Mouse (Mus musculus): ENCODE data around the gene Alkbh2. TPM values are rescaled to one million over a fixed set of nuclear protein-coding genes. Genes with fewer than 3 reads are reported as not detected.

Gene Alkbh2
- polyA plus RNA-seq, 1 experiment from 2014 or later = 2.5 TPM

DNA sequence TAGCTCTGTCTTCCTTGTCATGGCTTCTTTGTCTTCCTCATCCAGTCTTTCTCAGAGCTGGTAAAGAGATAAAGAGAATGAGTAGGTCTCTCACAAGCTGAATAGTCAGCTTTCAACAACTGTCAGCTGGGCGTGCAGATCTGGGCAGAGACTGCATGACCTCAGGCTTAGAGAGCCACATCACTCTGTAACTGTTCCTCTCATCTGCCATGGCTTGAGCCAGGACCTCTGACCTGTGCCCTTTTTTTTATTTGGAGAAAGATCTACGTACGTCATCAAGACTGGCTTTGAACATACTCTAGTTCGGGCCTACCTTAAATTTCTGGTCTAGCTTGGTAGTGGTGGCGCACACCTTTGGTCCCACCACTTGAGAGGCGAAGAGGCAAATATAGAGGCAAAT, 4.8 kb upstream of the Alkbh2 start:
- no peak overlapping the region for H3K27ac ChIP-seq (ENCODE audit: low read length)
- H3K27me3 ChIP-seq (ENCODE audit: control insufficient read depth, insufficient read depth, low read depth, low read length) = no peaks in the 10 kb centered on the region
- H3K4me3 ChIP-seq (ENCODE audit: low read depth, low read length) = no peak overlapping the region
- no peaks in the 10 kb centered on the region for H3K36me3 ChIP-seq (ENCODE audit: control insufficient read depth, insufficient read depth)
- no peak overlapping the region for H3K4me2 ChIP-seq (ENCODE audit: low read depth, low read length)
- ATAC-seq (ENCODE audit: low read depth) = no peak
- H3K4me1 ChIP-seq (ENCODE audit: control insufficient read depth, low read depth, low read length) = peaks cover 42% of the 10 kb centered on the region
- no peaks in the 10 kb centered on the region for H3K9me3 ChIP-seq (replicated peaks; ENCODE audit: control insufficient read depth, low read length)
- no peak overlapping the region for H3K9ac ChIP-seq (ENCODE audit: low read depth, low read length)
- 78% methylated on average over 6 of the region's 6 CpGs for WGBS (ENCODE audit: insufficient replicate concordance)

DNA sequence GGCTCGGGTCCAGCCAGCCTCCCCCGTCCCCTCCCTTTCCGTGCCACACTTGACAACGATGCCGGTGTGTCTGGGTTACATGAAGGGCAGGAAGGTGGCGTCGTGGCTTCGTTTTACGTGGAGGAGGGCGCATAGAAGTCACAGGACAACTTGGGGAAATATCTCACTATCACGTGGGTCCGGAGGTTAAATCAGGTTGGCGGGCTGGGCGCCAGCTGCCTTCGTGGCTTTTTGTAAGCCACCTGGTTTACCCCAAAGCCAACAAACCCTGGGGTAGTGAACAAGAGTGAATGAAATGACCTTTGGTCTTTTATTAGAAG, 3.5 kb upstream of the Alkbh2 start:
- Histone ChIP-seq H3K4me3 (ENCODE audit: low read depth, low read length) (peak overlapping the region; percentile 79), H3K36me3 (ENCODE audit: control insufficient read depth, insufficient read depth) (no peaks in the 10 kb centered on the region), H3K9ac (ENCODE audit: low read depth, low read length) (peak overlapping the region; percentile 65), H3K4me1 (ENCODE audit: control insufficient read depth, low read depth, low read length) (peaks cover 51% of the 10 kb centered on the region), H3K9me3 (replicated peaks; ENCODE audit: control insufficient read depth, low read length) (no peaks in the 10 kb centered on the region), H3K4me2 (ENCODE audit: low read depth, low read length) (peak overlapping the region; percentile 100), H3K27me3 (ENCODE audit: control insufficient read depth, insufficient read depth, low read depth, low read length) (no peaks in the 10 kb centered on the region), H3K27ac (ENCODE audit: low read length) (peak overlapping the region; percentile 74)
- WGBS (ENCODE audit: insufficient replicate concordance) = 1% methylated on average over 15 of the region's 15 CpGs
- no peak for ATAC-seq (ENCODE audit: low read depth)

DNA sequence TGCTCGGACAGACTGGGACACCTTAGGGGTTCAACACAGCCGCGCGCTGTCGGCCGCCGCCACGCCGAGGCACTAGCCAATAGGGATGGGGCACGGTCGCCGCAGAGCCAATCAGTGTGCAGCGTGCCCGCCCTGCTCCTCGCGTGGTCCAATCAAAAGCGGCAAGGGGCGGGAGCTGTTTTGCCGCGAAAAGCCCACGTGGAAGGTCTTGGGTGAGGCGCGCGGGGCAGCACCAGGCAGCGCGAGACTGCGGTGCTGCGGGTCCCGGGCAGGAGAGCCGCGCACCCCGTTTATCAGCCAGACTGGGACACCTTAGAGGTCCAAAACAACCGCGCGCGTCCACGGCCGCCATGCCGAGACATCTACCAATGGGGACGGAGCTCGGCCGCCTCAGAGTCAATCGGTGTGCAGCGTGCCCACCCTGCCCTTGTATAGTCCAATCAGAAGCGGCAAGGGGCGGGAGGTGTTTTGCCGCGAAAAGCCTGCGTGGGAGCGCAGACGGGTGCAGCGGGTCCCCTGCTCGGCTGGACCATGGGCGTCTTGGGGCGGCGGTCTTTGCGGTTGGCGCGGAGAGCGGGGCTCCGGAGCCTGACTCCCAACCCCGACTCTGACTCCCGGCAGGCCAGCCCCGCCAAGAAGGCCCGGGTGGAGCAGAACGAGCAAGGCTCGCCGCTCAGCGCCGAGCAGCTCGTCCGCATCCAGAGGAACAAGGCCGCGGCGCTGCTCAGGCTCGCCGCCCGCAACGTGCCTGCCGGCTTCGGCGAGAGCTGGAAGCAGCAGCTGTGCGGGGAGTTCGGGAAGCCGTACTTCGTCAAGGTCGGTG, 2.9 kb upstream of the Alkbh2 start:
- Histone ChIP-seq H3K27ac (ENCODE audit: low read length) (peak overlapping the region; percentile 74), H3K4me1 (ENCODE audit: control insufficient read depth, low read depth, low read length) (peaks cover 56% of the 10 kb centered on the region), H3K27me3 (ENCODE audit: control insufficient read depth, insufficient read depth, low read depth, low read length) (no peaks in the 10 kb centered on the region), H3K4me2 (ENCODE audit: low read depth, low read length) (peak overlapping the region; percentile 100), H3K9ac (ENCODE audit: low read depth, low read length) (peak overlapping the region; percentile 65), H3K4me3 (ENCODE audit: low read depth, low read length) (peak overlapping the region; percentile 79), H3K36me3 (ENCODE audit: control insufficient read depth, insufficient read depth) (no peaks in the 10 kb centered on the region), H3K9me3 (replicated peaks; ENCODE audit: control insufficient read depth, low read length) (no peaks in the 10 kb centered on the region)
- ATAC-seq (ENCODE audit: low read depth) = peak; percentile 94
- WGBS (ENCODE audit: insufficient replicate concordance) = under 1% methylated on average over 85 of the region's 87 CpGs

DNA sequence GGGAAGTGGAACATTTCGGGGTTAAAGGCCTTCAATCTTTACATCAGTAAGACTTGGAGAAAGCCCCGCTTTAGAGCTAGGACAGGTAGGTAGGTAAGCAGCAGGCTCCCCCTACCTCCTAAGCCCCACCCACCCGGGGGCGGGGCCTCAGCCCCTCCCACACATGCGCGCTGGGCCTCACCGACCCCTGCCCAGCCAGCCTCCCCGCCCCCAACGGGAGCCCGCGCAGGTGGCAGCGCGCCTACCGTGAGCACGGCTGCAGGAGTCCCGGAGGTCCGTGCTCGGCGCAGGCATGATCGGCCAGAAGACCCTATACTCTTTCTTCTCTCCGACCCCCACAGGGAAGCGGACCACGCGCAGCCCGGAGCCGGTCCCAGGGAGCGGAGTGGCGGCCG, 2.2 kb upstream of the Alkbh2 start, which contains the start of gene Ung:
Gene Ung (plus strand): TSS at position 176 of the 395 bp plus-strand sequence.
- Histone ChIP-seq H3K9ac (ENCODE audit: low read depth, low read length) (peak within 1 kb of the TSS; percentile 65), H3K4me3 (ENCODE audit: low read depth, low read length) (peak within 1 kb of the TSS; percentile 79), H3K27me3 (ENCODE audit: control insufficient read depth, insufficient read depth, low read depth, low read length) (no peaks in the 10 kb centered on the region), H3K4me1 (ENCODE audit: control insufficient read depth, low read depth, low read length) (peaks cover 56% of the 10 kb centered on the region), H3K4me2 (ENCODE audit: low read depth, low read length) (peak within 1 kb of the TSS; percentile 100), H3K36me3 (ENCODE audit: control insufficient read depth, insufficient read depth) (no peaks in the 10 kb centered on the region), H3K27ac (ENCODE audit: low read length) (peak within 1 kb of the TSS; percentile 74), H3K9me3 (replicated peaks; ENCODE audit: control insufficient read depth, low read length) (no peaks in the 10 kb centered on the region)
- ATAC-seq (ENCODE audit: low read depth) = peak; percentile 22; the same call in 1 of the 2 replicates
- 2% methylated on average over 29 of the region's 29 CpGs for WGBS (ENCODE audit: insufficient replicate concordance)

DNA sequence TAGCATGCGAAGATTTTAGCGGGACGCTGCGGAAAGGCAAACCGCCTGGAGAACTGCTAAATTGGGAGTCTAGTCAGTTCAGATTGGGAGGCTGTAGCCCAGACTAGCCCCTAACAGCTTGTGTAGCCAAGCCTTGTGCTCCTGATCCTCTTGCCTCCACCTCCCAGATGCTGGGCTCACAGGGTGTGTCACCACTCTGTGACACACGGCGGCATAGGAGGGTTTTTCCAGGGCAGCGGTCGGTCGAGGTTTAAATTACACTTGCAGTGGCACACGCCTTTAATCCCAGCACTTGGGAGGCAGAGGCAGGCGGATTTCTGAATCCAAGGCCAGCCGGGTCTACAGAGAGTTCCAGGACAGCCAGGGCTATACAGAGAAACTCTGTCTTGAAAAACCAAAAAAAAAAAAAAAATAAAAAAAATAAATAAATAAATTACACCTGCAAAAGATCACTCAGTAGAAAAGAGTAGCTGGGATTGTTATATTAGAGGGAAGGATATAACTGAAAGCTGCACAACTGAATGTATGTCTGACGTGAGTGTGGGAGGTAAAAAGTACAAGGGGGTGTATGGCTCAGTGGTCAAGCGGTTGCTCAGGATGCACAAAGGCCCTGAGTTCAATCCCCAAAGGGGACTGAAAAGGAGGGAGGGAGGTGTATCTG, 1.7 kb upstream of the Alkbh2 start:
- no peak overlapping the region for H3K9ac ChIP-seq (ENCODE audit: low read depth, low read length)
- no peak for ATAC-seq (ENCODE audit: low read depth)
- peak overlapping the region; percentile 100 for H3K4me2 ChIP-seq (ENCODE audit: low read depth, low read length)
- H3K27ac ChIP-seq (ENCODE audit: low read length) = no peak overlapping the region
- peak overlapping the region; percentile 79; the same call in 1 of the 2 replicates for H3K4me3 ChIP-seq (ENCODE audit: low read depth, low read length)
- H3K4me1 ChIP-seq (ENCODE audit: control insufficient read depth, low read depth, low read length) = peaks cover 56% of the 10 kb centered on the region
- H3K36me3 ChIP-seq (ENCODE audit: control insufficient read depth, insufficient read depth) = no peaks in the 10 kb centered on the region
- no peaks in the 10 kb centered on the region for H3K27me3 ChIP-seq (ENCODE audit: control insufficient read depth, insufficient read depth, low read depth, low read length)
- H3K9me3 ChIP-seq (replicated peaks; ENCODE audit: control insufficient read depth, low read length) = no peaks in the 10 kb centered on the region
- 73% methylated on average over 15 of the region's 15 CpGs for WGBS (ENCODE audit: insufficient replicate concordance)

DNA sequence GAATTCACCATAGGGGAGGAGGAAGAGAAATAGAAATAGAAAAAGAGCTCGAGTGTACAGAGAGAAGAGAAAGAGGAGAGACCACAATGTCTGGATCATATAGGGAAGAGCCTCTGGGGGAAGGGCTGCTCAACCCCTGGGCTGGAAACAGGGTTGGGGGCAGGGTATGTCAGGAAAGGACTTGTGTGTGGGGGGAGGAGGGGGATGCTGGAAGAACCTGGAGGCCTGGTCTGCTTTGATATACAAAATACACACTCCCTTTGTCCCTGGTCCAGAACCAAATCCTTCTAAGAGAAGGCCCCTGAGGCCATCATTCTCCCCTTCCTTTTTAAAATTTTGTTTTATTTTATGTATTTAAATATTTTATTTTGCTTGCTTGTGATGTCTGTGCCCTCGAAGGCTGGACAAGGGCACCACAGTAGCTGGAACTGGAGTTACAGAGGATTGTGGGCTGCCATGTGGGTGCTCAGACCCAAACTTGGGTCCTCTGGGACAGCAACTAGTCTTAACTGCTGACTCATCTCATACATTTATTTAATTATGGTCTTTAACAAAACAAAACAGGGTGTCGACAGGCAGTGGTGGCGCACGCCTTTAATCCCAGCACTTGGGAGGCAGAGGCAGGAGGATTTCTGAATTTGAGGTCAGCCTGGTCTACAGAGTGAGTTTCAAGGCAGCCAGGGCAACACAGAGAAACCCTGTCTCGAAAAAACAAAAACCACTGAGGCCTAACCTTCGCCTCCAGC, 1.3 kb downstream of the Alkbh2 start:
- WGBS (ENCODE audit: insufficient replicate concordance) = 68% methylated on average over 7 of the region's 7 CpGs
- Histone ChIP-seq H3K9ac (ENCODE audit: low read depth, low read length) (no peak overlapping the region), H3K4me1 (ENCODE audit: control insufficient read depth, low read depth, low read length) (peaks cover 28% of the 10 kb centered on the region), H3K27me3 (ENCODE audit: control insufficient read depth, insufficient read depth, low read depth, low read length) (no peaks in the 10 kb centered on the region), H3K4me3 (ENCODE audit: low read depth, low read length) (peak overlapping the region; percentile 76), H3K9me3 (replicated peaks; ENCODE audit: control insufficient read depth, low read length) (no peaks in the 10 kb centered on the region), H3K36me3 (ENCODE audit: control insufficient read depth, insufficient read depth) (no peaks in the 10 kb centered on the region), H3K27ac (ENCODE audit: low read length) (0 out of 2 replicates have a peak overlapping the region, but pooled peaks have one; percentile 6), H3K4me2 (ENCODE audit: low read depth, low read length) (peak overlapping the region; percentile 99)
- no peak for ATAC-seq (ENCODE audit: low read depth)

DNA sequence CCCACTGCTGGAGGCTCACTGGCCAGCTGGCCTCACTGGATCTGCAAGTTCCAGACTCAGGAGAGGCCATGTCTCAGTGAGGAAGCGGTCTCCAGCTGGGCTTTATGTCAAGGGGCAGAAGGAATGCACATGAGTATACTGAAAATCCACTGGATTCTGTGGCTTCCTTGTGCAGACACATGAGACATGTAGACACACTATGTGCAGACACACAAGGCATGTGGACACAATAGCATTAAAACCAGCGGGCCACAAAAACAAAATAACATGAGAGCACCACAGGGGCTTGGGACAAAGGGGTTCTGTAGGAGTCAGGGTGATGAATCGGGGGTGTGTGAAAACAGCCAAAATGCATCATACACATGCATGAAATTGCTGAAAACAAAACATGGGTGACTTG, 2.0 kb downstream of the Alkbh2 start:
- Histone ChIP-seq H3K4me2 (ENCODE audit: low read depth, low read length) (no peak overlapping the region), H3K4me1 (ENCODE audit: control insufficient read depth, low read depth, low read length) (peaks cover 22% of the 10 kb centered on the region), H3K9me3 (replicated peaks; ENCODE audit: control insufficient read depth, low read length) (no peaks in the 10 kb centered on the region), H3K27ac (ENCODE audit: low read length) (0 out of 2 replicates have a peak overlapping the region, but pooled peaks have one; percentile 6), H3K36me3 (ENCODE audit: control insufficient read depth, insufficient read depth) (no peaks in the 10 kb centered on the region; the same call in 1 of the 2 replicates), H3K9ac (ENCODE audit: low read depth, low read length) (no peak overlapping the region), H3K4me3 (ENCODE audit: low read depth, low read length) (no peak overlapping the region), H3K27me3 (ENCODE audit: control insufficient read depth, insufficient read depth, low read depth, low read length) (no peaks in the 10 kb centered on the region)
- no peak for ATAC-seq (ENCODE audit: low read depth)
- 72% methylated on average over 3 of the region's 3 CpGs for WGBS (ENCODE audit: insufficient replicate concordance)

DNA sequence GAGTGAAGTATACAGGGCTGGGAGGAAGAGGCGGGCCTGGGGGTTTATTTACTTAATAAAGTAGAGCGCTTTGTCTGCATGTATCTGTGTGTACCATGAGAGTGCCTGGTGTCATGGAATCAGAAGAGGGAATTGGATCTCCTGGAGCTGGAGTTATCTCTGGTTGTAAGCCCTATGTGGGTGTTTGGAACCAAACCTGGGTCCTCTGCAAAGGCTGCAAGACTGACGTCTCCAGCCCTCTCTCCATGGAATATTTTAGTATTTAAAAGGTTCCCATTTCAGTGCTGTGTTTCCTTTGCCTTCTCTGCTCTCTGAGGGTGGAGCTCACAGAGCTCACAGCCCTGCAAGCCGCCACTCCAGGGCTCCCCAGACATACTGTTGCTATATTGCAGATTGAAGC, 8.2 kb downstream of the Alkbh2 start:
- Histone ChIP-seq H3K9me3 (replicated peaks; ENCODE audit: control insufficient read depth, low read length) (no peaks in the 10 kb centered on the region), H3K36me3 (ENCODE audit: control insufficient read depth, insufficient read depth) (no peaks in the 10 kb centered on the region; the same call in none of the 2 replicates), H3K4me1 (ENCODE audit: control insufficient read depth, low read depth, low read length) (no peaks in the 10 kb centered on the region), H3K4me3 (ENCODE audit: low read depth, low read length) (no peak overlapping the region), H3K4me2 (ENCODE audit: low read depth, low read length) (no peak overlapping the region), H3K27ac (ENCODE audit: low read length) (no peak overlapping the region), H3K9ac (ENCODE audit: low read depth, low read length) (no peak overlapping the region), H3K27me3 (ENCODE audit: control insufficient read depth, insufficient read depth, low read depth, low read length) (no peaks in the 10 kb centered on the region)
- ATAC-seq (ENCODE audit: low read depth) = no peak
- 67% methylated on average over 4 of the region's 4 CpGs for WGBS (ENCODE audit: insufficient replicate concordance)

Data from liver, embryonic 16.5 days (tissue).